Mouse (Mus musculus): Measurements from ENCODE around the gene Mgat4a. TPM values are rescaled to one million over a fixed set of nuclear protein-coding genes. Genes with fewer than 3 reads are reported as not detected.

Gene Mgat4a
- polyA plus RNA-seq, 1 experiment from 2014 or later: 5.0 TPM

DNA sequence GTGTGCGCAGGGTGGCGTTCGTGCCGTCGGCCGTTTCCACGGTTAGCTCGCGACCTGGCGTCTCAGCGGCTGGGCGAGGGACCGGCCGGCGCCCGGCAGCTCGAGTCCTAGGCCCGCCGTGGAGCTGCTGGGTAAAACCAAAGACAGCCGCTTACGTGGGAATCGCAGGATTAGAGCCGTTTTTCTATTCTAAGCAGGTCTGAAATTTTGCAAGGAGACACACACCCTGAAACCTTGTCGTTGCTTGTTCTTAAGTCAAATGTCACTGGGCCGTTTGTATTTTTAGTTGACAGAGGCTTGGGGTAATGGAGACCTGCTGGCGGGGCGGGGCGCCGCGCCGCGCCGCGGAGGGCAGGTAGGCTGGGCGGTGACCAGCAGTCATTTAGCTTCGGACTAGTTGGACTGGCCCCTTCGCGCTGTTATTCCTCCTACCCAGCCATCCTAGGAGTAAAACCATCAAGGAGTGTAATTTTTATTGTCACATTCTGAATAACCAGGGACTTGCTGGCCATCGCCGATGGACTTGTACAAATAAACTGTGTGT, 110.4 kb downstream of the Mgat4a start:
- peak; percentile 4; the same call in 1 of the 2 replicates for ATAC-seq
- Histone ChIP-seq H3K27me3 (no peaks in the 10 kb centered on the region), H3K9me3 (replicated peaks) (no peaks in the 10 kb centered on the region), H3K4me2 (peak overlapping the region; percentile 93), H3K36me3 (ENCODE audit: poor library complexity, severe bottlenecking) (peaks cover 40% of the 10 kb centered on the region), H3K4me3 (peak overlapping the region; percentile 91), H3K4me1 (peaks cover 34% of the 10 kb centered on the region), H3K27ac (no peak overlapping the region; the same call in 1 of the 2 replicates), H3K9ac (peak overlapping the region; percentile 93)
- WGBS: 2% methylated on average over 40 of the region's 40 CpGs

DNA sequence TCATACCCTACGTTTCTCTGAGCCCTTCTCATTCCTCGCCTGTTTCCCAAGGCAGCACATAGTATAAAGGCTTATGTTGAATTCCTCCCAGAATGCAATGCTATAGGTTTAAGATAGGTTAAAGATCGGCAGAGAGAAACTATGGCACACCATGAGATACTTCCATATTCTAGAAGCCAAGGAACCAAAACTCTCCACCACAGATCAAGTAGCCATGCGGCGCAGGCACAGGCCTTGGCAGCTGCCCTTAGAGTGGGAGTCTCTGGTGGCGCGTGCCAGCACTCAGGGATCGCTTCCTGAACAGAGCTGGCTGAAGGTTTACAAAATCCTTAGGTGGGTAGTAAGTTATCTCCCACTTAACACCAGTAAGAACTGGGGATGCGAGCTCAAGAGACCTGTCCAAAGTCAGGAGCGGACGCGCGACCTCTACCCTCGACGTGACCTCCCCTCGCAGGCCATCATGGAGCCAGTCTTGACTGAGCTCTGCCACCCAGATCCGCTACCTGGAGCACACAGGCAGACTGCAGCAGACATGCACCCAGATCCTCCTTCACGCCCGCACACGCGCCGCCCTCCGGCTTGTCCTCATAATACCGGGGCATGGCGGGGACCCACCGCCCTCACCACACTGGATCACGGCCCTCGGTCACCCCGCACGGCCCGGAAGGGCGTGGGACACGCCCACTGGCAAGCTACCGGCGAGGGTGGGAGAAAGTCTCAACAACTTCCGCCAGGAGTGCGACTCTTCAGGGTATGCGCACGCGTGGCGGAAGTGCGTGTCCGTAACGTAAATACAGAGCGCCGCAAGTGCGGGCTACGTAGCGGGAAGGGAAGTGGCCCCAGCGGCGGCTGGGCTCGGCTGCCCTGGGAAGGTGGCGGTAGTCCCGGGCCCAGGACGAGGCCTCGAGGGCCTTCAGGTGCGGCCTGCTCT, 111.2 kb downstream of the Mgat4a start, which contains the start of the genes Coa5 and Unc50:
Gene Coa5 (minus strand): TSS at position 738 of the 931 bp plus-strand sequence.
Gene Unc50 (plus strand): TSS at position 774 of the 931 bp plus-strand sequence.
- H3K27me3 ChIP-seq: no peaks in the 10 kb centered on the region
- H3K4me3 ChIP-seq: peak within 1 kb of the TSS; percentile 91
- 4% methylated on average over 57 of the region's 57 CpGs for WGBS
- peak within 1 kb of the TSS; percentile 93 for H3K9ac ChIP-seq
- H3K4me1 ChIP-seq: peaks cover 34% of the 10 kb centered on the region
- ATAC-seq: peak; percentile 99
- peaks cover 37% of the 10 kb centered on the region for H3K36me3 ChIP-seq (ENCODE audit: poor library complexity, severe bottlenecking)
- no peak within 1 kb of the TSS; the same call in 1 of the 2 replicates for H3K27ac ChIP-seq
- peak within 1 kb of the TSS; percentile 93 for H3K4me2 ChIP-seq
- no peaks in the 10 kb centered on the region for H3K9me3 ChIP-seq (replicated peaks)

DNA sequence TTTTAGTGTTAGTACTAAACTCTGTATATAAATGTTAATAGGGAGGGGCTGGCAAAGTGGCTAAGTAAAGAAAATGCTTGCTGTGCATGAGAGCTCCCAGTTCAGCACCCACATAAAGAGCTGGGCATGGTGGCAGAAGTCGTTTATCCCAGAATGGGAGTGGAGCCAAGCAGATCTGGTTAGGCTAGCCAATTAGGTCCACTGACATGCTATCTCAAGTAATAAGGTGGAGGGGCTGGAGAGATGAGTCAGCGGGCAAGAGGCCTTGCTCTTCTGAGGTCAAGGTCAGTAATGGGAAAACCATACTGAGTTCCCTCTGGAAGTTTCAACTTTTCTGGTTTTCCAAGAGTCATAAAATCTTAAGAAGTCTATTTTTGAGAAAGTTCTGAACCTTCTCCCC, 111.9 kb downstream of the Mgat4a start:
- peaks cover 40% of the 10 kb centered on the region for H3K36me3 ChIP-seq (ENCODE audit: poor library complexity, severe bottlenecking)
- H3K27me3 ChIP-seq: no peaks in the 10 kb centered on the region
- peak overlapping the region; percentile 93 for H3K4me2 ChIP-seq
- H3K9ac ChIP-seq: peak overlapping the region; percentile 93
- H3K9me3 ChIP-seq (replicated peaks): no peaks in the 10 kb centered on the region
- H3K27ac ChIP-seq: no peak overlapping the region
- no peak for ATAC-seq
- H3K4me3 ChIP-seq: peak overlapping the region; percentile 91
- peaks cover 34% of the 10 kb centered on the region for H3K4me1 ChIP-seq
- WGBS: 69% methylated on average over 2 of the region's 2 CpGs

DNA sequence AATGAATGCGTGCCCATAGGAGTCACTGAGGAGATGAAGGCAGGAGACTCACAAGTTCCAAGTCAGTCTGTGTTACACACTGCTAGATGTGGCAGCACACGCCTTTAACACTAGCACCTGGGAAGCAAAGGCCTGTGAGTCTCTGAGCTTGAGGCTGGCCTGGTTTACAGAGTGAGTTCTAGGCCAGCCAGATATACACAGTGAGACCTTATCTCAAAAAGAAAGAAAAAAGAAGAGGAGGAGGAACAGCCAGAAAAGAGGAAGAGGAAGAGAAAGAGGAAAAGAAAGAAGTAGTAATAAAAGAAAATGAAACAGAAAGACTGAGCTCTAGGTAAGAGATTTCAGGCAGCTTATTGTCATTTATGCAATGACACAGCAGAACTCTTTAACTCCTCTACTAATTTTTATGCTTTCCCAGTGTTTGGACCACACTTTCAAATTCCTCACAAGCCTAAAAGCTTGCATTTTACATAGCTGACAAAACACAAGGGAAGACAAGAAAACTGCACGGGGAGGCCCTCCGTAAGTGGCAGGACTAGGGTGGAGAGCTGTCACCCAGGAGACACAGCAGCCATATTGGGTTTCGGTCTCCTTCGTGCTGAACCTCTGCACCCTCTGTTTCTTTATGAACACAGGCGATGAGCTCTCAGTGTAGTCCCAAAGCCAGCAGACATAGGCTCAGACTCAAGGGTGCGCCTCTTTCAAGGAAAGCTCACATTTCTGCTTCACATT, 113.5 kb downstream of the Mgat4a start:
- 96% methylated on average over 8 of the region's 8 CpGs for WGBS

DNA sequence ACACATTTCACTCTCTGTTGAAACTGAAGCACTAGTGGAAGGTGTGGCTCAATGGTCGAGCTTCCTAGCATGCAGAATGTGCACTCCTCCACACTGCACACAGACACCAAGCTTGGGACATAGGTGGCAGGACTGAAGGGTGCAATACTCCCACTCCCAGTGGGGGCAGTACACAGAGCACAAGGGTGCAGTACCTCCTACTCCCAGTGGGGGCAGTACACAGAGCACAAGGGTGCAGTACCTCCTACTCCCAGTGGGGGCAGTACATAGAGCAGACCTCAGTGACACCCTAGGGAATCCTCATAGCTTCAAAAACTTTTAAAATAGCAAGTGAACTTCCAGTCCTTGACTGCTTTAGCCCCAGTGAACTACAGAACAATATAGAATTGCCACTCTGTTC, 121.4 kb downstream of the Mgat4a start:
- Histone ChIP-seq H3K27ac (no peak overlapping the region), H3K36me3 (ENCODE audit: poor library complexity, severe bottlenecking) (peaks cover 56% of the 10 kb centered on the region), H3K4me2 (no peak overlapping the region), H3K9me3 (replicated peaks) (peaks cover 4% of the 10 kb centered on the region; the same call in 1 of the 2 replicates), H3K9ac (no peak overlapping the region), H3K4me3 (no peak overlapping the region), H3K4me1 (no peaks in the 10 kb centered on the region), H3K27me3 (no peaks in the 10 kb centered on the region)
- no peak for ATAC-seq
- 97% methylated on average over 1 of the region's 1 CpGs for WGBS

More for the DNA sequence above, 113.5 kb downstream of the Mgat4a start:
- Histone ChIP-seq H3K4me2 (no peak overlapping the region), H3K4me1 (peaks cover 29% of the 10 kb centered on the region), H3K27me3 (no peaks in the 10 kb centered on the region), H3K9me3 (replicated peaks) (no peaks in the 10 kb centered on the region), H3K9ac (no peak overlapping the region), H3K27ac (no peak overlapping the region), H3K4me3 (no peak overlapping the region), H3K36me3 (ENCODE audit: poor library complexity, severe bottlenecking) (peaks cover 35% of the 10 kb centered on the region)
- ATAC-seq: no peak

DNA sequence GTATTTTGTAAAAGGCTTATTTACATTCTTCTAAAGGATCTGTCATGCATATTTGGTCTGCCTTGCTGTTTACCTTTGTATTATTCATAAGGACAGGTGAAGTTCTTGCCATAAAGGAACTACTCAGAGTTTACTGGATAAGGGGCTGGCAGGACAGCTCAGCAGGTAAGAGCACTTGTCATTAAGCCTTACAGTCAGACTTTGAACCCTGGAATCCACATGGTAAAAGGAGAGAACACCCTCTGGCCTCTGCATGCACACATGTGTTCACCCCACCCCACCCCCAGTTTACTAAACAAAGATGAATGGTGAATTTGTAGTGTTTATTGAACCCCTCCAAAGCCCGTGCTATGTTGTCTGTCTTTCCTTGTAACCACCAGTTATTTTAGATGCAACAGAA, 125.4 kb downstream of the Mgat4a start:
- Histone ChIP-seq H3K27ac (no peak overlapping the region), H3K9me3 (replicated peaks) (peaks cover 4% of the 10 kb centered on the region; the same call in 1 of the 2 replicates), H3K27me3 (no peaks in the 10 kb centered on the region), H3K4me1 (no peaks in the 10 kb centered on the region), H3K9ac (no peak overlapping the region), H3K4me3 (no peak overlapping the region), H3K4me2 (no peak overlapping the region), H3K36me3 (ENCODE audit: poor library complexity, severe bottlenecking) (peaks cover 37% of the 10 kb centered on the region)
- 94% methylated on average over 1 of the region's 1 CpGs for WGBS
- ATAC-seq: no peak

DNA sequence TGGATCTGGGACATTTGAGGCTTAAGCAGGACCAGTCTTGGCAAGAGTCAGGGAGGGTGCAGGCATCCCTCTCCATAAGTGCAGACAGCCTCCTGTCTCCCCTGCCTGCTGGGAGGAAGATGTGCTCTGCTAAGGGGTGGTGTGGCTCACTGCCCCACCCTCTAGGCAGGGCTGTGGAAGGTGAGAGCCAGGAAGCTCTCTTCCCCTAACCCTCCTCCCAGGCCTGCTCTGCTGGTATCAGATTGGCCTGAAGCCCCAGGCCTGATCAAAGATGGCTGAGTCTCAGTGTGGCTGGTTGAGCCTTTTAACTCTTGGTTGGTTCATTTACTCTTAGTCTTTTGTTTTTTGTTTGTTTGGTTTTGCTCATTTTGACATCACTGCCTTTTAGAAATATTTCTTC, 131.2 kb downstream of the Mgat4a start:
- no peak for ATAC-seq
- Histone ChIP-seq H3K9ac (no peak overlapping the region), H3K27me3 (no peaks in the 10 kb centered on the region)

DNA sequence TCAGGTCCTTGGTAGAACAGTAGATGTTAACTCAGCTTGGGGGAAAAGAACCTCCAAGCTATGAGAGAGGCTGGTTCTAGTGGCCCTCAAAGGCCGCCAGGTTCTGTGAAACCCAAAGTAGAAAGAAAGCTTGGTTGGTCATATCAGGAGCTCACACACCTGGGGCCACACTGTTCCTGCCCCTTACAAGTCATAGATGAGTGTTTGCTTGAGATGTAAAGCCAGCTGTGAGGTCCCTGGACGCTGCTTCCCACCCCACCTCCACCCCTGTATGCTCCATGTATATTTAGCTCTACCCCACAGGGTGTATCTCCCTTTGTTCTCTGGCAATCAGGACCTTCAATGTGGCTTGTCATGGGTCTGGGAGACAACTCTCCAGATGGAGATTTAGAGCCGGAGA, 132.1 kb downstream of the Mgat4a start:
- H3K4me3 ChIP-seq: no peak overlapping the region
- ATAC-seq: no peak
- no peaks in the 10 kb centered on the region for H3K9me3 ChIP-seq (replicated peaks)
- H3K27me3 ChIP-seq: no peaks in the 10 kb centered on the region
- H3K4me2 ChIP-seq: no peak overlapping the region
- H3K9ac ChIP-seq: no peak overlapping the region
- H3K36me3 ChIP-seq (ENCODE audit: poor library complexity, severe bottlenecking): 0 out of 2 replicates have a peak, but pooled peaks cover 4% of the 10 kb centered on the region
- WGBS: 81% methylated on average over 3 of the region's 3 CpGs
- no peak overlapping the region for H3K27ac ChIP-seq
- no peaks in the 10 kb centered on the region for H3K4me1 ChIP-seq

More for the DNA sequence above, 131.2 kb downstream of the Mgat4a start:
- H3K4me1 ChIP-seq: no peaks in the 10 kb centered on the region
- H3K4me2 ChIP-seq: no peak overlapping the region
- H3K27ac ChIP-seq: no peak overlapping the region
- 0 out of 2 replicates have a peak, but pooled peaks cover 4% of the 10 kb centered on the region for H3K36me3 ChIP-seq (ENCODE audit: poor library complexity, severe bottlenecking)
- no peak overlapping the region for H3K4me3 ChIP-seq
- no peaks in the 10 kb centered on the region for H3K9me3 ChIP-seq (replicated peaks)

DNA sequence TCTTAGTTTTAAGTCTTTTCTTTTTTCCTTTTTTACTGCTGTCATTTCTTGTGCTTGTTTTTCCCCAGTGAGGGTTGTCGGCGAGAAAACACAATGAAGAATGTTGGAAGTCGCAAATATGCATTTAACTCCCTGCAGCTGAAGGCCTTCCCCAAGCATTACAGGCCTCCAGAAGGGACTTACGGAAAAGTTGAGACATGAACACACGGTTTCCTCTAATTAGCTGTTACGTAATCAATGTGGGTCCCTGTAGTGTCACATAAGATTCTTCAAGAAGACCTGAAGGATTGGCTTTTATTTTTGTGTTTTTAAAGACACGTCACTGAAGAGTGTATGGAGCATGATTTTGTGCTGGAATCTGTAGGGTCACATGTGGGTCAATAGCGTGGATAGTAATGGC, 132.8 kb downstream of the Mgat4a start:
- Histone ChIP-seq H3K27me3 (no peaks in the 10 kb centered on the region), H3K4me1 (no peaks in the 10 kb centered on the region), H3K4me2 (no peak overlapping the region), H3K4me3 (no peak overlapping the region), H3K27ac (no peak overlapping the region), H3K36me3 (ENCODE audit: poor library complexity, severe bottlenecking) (0 out of 2 replicates have a peak, but pooled peaks cover 4% of the 10 kb centered on the region), H3K9ac (no peak overlapping the region), H3K9me3 (replicated peaks) (no peaks in the 10 kb centered on the region)
- WGBS: 88% methylated on average over 8 of the region's 8 CpGs
- ATAC-seq: no peak

DNA sequence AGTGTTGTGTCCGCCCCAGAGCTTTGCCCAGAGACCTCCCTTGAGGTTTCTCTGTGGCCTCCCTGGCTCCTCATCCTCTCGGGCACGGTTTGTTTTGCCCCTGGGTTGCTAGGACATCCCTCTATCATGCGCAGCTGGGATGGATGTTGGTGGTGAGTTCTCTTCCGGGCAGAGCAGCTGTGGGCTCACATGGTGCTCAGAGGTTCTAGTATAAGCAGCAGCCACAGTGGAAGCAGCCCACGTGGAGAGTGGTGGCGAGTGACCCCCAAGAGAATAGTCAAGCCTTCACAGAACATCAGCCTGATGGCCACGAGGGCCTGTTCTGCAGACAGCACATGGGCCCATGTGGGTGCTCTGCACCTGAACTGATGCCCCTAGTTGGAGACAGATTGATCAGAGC, 133.6 kb downstream of the Mgat4a start:
- H3K27ac ChIP-seq: no peak overlapping the region
- WGBS: 86% methylated on average over 8 of the region's 8 CpGs
- ATAC-seq: no peak

DNA sequence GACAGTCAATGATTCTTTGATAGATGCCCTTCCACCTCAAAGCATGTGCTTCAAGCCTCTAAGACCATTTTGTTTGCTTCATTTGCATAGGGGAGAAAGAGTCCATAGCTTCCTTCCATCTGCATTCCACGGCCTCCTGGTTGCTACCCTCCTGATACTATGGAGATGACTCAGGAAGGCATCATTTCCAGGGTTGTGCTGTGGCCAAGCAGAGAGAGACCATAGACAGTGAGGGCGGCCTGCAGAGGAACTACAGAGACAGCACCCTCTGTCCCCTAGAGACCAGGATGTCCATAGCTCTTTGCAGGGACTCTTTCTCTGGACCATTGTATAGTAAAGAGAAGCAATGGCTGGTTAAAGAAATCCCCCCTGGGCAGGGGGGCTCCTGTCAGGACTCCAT, 135.7 kb downstream of the Mgat4a start:
- no peak overlapping the region for H3K27ac ChIP-seq
- no peak overlapping the region for H3K4me2 ChIP-seq
- no peaks in the 10 kb centered on the region for H3K9me3 ChIP-seq (replicated peaks)
- H3K4me1 ChIP-seq: no peaks in the 10 kb centered on the region
- H3K27me3 ChIP-seq: no peaks in the 10 kb centered on the region
- no peak for ATAC-seq
- 74% methylated on average over 2 of the region's 2 CpGs for WGBS
- peaks cover 4% of the 10 kb centered on the region; the same call in 1 of the 2 replicates for H3K36me3 ChIP-seq (ENCODE audit: poor library complexity, severe bottlenecking)
- no peak overlapping the region for H3K9ac ChIP-seq
- H3K4me3 ChIP-seq: no peak overlapping the region

More for the DNA sequence above, 133.6 kb downstream of the Mgat4a start:
- H3K36me3 ChIP-seq (ENCODE audit: poor library complexity, severe bottlenecking): 0 out of 2 replicates have a peak, but pooled peaks cover 4% of the 10 kb centered on the region
- no peaks in the 10 kb centered on the region for H3K27me3 ChIP-seq
- no peak overlapping the region for H3K9ac ChIP-seq
- no peak overlapping the region for H3K4me3 ChIP-seq
- no peak overlapping the region for H3K4me2 ChIP-seq
- H3K9me3 ChIP-seq (replicated peaks): no peaks in the 10 kb centered on the region
- no peaks in the 10 kb centered on the region for H3K4me1 ChIP-seq
